Comparison of ENCODE assay signal across 8 mouse cellular contexts in genomic region chr3:51340552-51341267, GRCm38 (mm10). TPM values are rescaled to one million over a fixed set of nuclear protein-coding genes. Genes with fewer than 3 reads are reported as not detected.
A peak's percentile ranks its signal among the peaks of the same experiment; 100 is the strongest.
DNase-seq lines count a peak whose midpoint lies in the region; ATAC-seq and TF ChIP-seq lines count a peak whose summit lies in the region.

Elf2 (minus strand) TSS chr3:51340663.

- H3K27ac ChIP-seq in embryonic facial prominence, embryonic 13.5 days, result peak within 1 kb of the TSS; percentile 95
- peak within 1 kb of the TSS; percentile 100 for H3K27ac ChIP-seq in heart, adult 2 months
- H3K27ac ChIP-seq in limb, embryonic 14.5 days (replicated peaks; ENCODE audit: low read depth, low read length), result peak within 1 kb of the TSS; percentile 94
- H3K27ac ChIP-seq in midbrain, embryonic 16.5 days (ENCODE audit: low read length), result peak within 1 kb of the TSS; percentile 94
- peak within 1 kb of the TSS; percentile 96 for H3K27ac ChIP-seq in spleen, adult 2 months (ENCODE audit: insufficient read depth, low read length)

- peak; percentile 54 for TF ChIP-seq POLR2A in heart, adult 2 months (IDR thresholded peaks at IDR 0.05; ENCODE audit: insufficient read depth, low read depth, low read length)
- no peak for TF ChIP-seq POLR2A in limb, embryonic 14.5 days (IDR thresholded peaks at IDR 0.05; ENCODE audit: borderline replicate concordance, extremely low read depth, insufficient read depth, insufficient read length)
- TF ChIP-seq POLR2A in spleen, adult 2 months (IDR thresholded peaks at IDR 0.05; ENCODE audit: low read depth, low read length), result peak; percentile 6

- peak within 1 kb of the TSS; percentile 88 for H3K4me3 ChIP-seq in embryonic facial prominence, embryonic 13.5 days
- H3K4me3 ChIP-seq in heart, adult 2 months, result peak within 1 kb of the TSS; percentile 90
- H3K4me3 ChIP-seq in limb, embryonic 14.5 days (replicated peaks; ENCODE audit: low read length), result peak within 1 kb of the TSS; percentile 95
- H3K4me3 ChIP-seq in midbrain, embryonic 16.5 days (ENCODE audit: low read depth, low read length), result peak within 1 kb of the TSS; percentile 93
- H3K4me3 ChIP-seq in spleen, adult 2 months (ENCODE audit: extremely low read depth, insufficient read depth, insufficient read length), result peak within 1 kb of the TSS; percentile 96

- no peaks in the 10 kb centered on the region for H3K27me3 ChIP-seq in embryonic facial prominence, embryonic 13.5 days
- H3K27me3 ChIP-seq in heart, adult 2 months (ENCODE audit: control insufficient read depth, insufficient read depth, low read length), result no peaks in the 10 kb centered on the region
- H3K27me3 ChIP-seq in limb, embryonic 14.5 days (ENCODE audit: control insufficient read depth, insufficient read depth, low read length), result no peaks in the 10 kb centered on the region
- H3K27me3 ChIP-seq in midbrain, embryonic 16.5 days (ENCODE audit: control insufficient read depth, insufficient read depth, low read depth, low read length), result no peaks in the 10 kb centered on the region
- H3K27me3 ChIP-seq in spleen, adult 2 months (ENCODE audit: control insufficient read depth, insufficient read depth, low read length), result no peaks in the 10 kb centered on the region

- TF ChIP-seq EP300 in heart, adult 2 months (IDR thresholded peaks at IDR 0.05; ENCODE audit: insufficient read depth, low read depth, low read length), result 0 out of 2 replicates have a peak, but pooled peaks have one; percentile 37

- H3K79me2 ChIP-seq in heart, adult 2 months (replicated peaks; ENCODE audit: control insufficient read depth, insufficient read depth, low read length), result peaks cover 2% of the 10 kb centered on the region

- intact Hi-C loops in heart, adult 2 months (cut with DNase I), result loop anchor here (1.0 kb wide), 1 partner anchor 64 kb away; no protein-coding TSS in a partner anchor

- no peaks in the 10 kb centered on the region for H3K9me3 ChIP-seq in embryonic facial prominence, embryonic 13.5 days
- no peaks in the 10 kb centered on the region for H3K9me3 ChIP-seq in limb, embryonic 14.5 days (ENCODE audit: control insufficient read depth, low read length)
- no peaks in the 10 kb centered on the region for H3K9me3 ChIP-seq in midbrain, embryonic 16.5 days (replicated peaks; ENCODE audit: control insufficient read depth, low read length, poor library complexity, severe bottlenecking)

- under 1% methylated on average over 72 of the region's 87 CpGs for WGBS in embryonic facial prominence, embryonic 13.5 days
- WGBS in heart, adult 2 months, result under 1% methylated on average over 53 of the region's 87 CpGs
- WGBS in limb, embryonic 14.5 days, result 0% methylated on average over 54 of the region's 87 CpGs
- WGBS in midbrain, embryonic 16.5 days, result under 1% methylated on average over 83 of the region's 87 CpGs
- WGBS in spleen, adult 2 months, result under 1% methylated on average over 76 of the region's 87 CpGs

- H3K4me1 ChIP-seq in embryonic facial prominence, embryonic 13.5 days, result peaks cover 11% of the 10 kb centered on the region; the same call in 1 of the 2 replicates
- H3K4me1 ChIP-seq in heart, adult 2 months (ENCODE audit: control insufficient read depth, insufficient read depth, low read length), result peaks cover 2% of the 10 kb centered on the region
- H3K4me1 ChIP-seq in limb, embryonic 14.5 days (ENCODE audit: control insufficient read depth, insufficient read depth, low read length), result 0 out of 2 replicates have a peak, but pooled peaks cover 2% of the 10 kb centered on the region
- H3K4me1 ChIP-seq in midbrain, embryonic 16.5 days (ENCODE audit: control insufficient read depth, insufficient read depth, low read length), result peaks cover 11% of the 10 kb centered on the region
- no peaks in the 10 kb centered on the region; the same call in 1 of the 2 replicates for H3K4me1 ChIP-seq in spleen, adult 2 months (ENCODE audit: control insufficient read depth, insufficient read depth, insufficient read length)

- peak within 1 kb of the TSS; percentile 92 for H3K4me2 ChIP-seq in embryonic facial prominence, embryonic 13.5 days
- H3K4me2 ChIP-seq in limb, embryonic 14.5 days (replicated peaks; ENCODE audit: low read depth, low read length, severe bottlenecking), result peak within 1 kb of the TSS; percentile 88
- H3K4me2 ChIP-seq in midbrain, embryonic 16.5 days (ENCODE audit: low read length), result peak within 1 kb of the TSS; percentile 92

- no peak for TF ChIP-seq CTCF in heart, adult 2 months (IDR thresholded peaks at IDR 0.05)
- TF ChIP-seq CTCF in spleen, adult 2 months (IDR thresholded peaks at IDR 0.05; ENCODE audit: extremely low read depth, insufficient read depth, insufficient read length, insufficient replicate concordance), result no peak

- peak; percentile 77 for ATAC-seq in embryonic facial prominence, embryonic 13.5 days (ENCODE audit: insufficient number of reproducible peaks, insufficient read depth, low FRiP score, low TSS enrichment, low read depth)
- ATAC-seq in limb, embryonic 14.5 days (ENCODE audit: low FRiP score, low read depth), result peak; percentile 76
- peak; percentile 84 for ATAC-seq in midbrain, embryonic 16.5 days

- DNase-seq in 3T3-L1 (ENCODE audit: low read depth, low spot score), result peak; percentile 58
- DNase-seq in adrenal gland, postnatal 4 days (ENCODE audit: low spot score in 2 of 2), result peak; percentile 76 to 86
- peak; percentile 92 to 94 for DNase-seq in heart, adult 2 months
- DNase-seq in kidney, adult 8-10 months, result peak; percentile 81 to 82
- DNase-seq in limb, embryonic 14.5 days (ENCODE audit: low spot score), result peak; percentile 77
- peak in 1 of 2 experiments; percentile 81 for DNase-seq in spleen, adult 2 months (ENCODE audit: low read depth in 1 of 2, low spot score in 2 of 2)

- no peaks in the 10 kb centered on the region for H3K36me3 ChIP-seq in embryonic facial prominence, embryonic 13.5 days
- no peaks in the 10 kb centered on the region; the same call in 1 of the 2 replicates for H3K36me3 ChIP-seq in heart, adult 2 months (ENCODE audit: control insufficient read depth, insufficient read depth, low read length)
- H3K36me3 ChIP-seq in limb, embryonic 14.5 days (ENCODE audit: control insufficient read depth, insufficient read depth, low read length), result no peaks in the 10 kb centered on the region
- no peaks in the 10 kb centered on the region for H3K36me3 ChIP-seq in midbrain, embryonic 16.5 days (ENCODE audit: control insufficient read depth, insufficient read depth, low read length)
- H3K36me3 ChIP-seq in spleen, adult 2 months (ENCODE audit: control insufficient read depth, insufficient read depth, low read length), result no peaks in the 10 kb centered on the region

- H3K9ac ChIP-seq in embryonic facial prominence, embryonic 13.5 days, result peak within 1 kb of the TSS; percentile 88
- H3K9ac ChIP-seq in heart, adult 2 months (ENCODE audit: low read depth, low read length), result peak within 1 kb of the TSS; percentile 98
- peak within 1 kb of the TSS; percentile 86 for H3K9ac ChIP-seq in limb, embryonic 14.5 days (ENCODE audit: low read depth, low read length, severe bottlenecking)
- H3K9ac ChIP-seq in midbrain, embryonic 16.5 days (ENCODE audit: low read depth, low read length), result peak within 1 kb of the TSS; percentile 87

RNA-seq across cellular contexts. Expression of gene Elf2, which starts in this region (rescaled TPM):
- total RNA-seq in adrenal gland, postnatal 4 days (2021), result 100 to 1,000 TPM; 122 to 124 TPM
- 64.5 and 72.5 TPM in 2 replicates for polyA plus RNA-seq in embryonic facial prominence, embryonic 13.5 days (2015; fragmentation: Nextera tagmentation; extraction: Ambion mirVana)
- total RNA-seq in heart, adult 2 months (2021), result 10 to 100 TPM; 55.7 to 56.9 TPM
- 25.6 and 38.1 TPM in 2 replicates for polyA plus RNA-seq in heart, adult 2 months (2012; rRNA removed)
- 60.8 and 61.4 TPM in 2 replicates for polyA plus RNA-seq in limb, embryonic 14.5 days (2012; rRNA removed)
- polyA plus RNA-seq in limb, embryonic 14.5 days (2014; fragmentation: Nextera tagmentation; extraction: Ambion mirVana), result 59.3 and 64.0 TPM in 2 replicates
- 27.1 and 27.7 TPM in 2 replicates for polyA plus RNA-seq in midbrain, embryonic 16.5 days (2015; fragmentation: Nextera tagmentation; extraction: Ambion mirVana)
- 36.6 and 45.7 TPM in 2 replicates for polyA plus RNA-seq in spleen, adult 2 months (2012; rRNA removed)
